Mouse (Mus musculus) embryonic facial prominence, embryonic 10.5 days (tissue): ENCODE data around the gene Dcun1d1. TPM values are rescaled to one million over a fixed set of nuclear protein-coding genes. Genes with fewer than 3 reads are reported as not detected.

ENCODE experiments used
- DNase-seq: peaks from one replicate; pipeline ENCODE4 v3.0.0-alpha.2; 2017; ENCODE audit warnings: low spot score
- H3K27ac ChIP-seq: fragments of 300-500 bp; sonication (generic); replicated peaks from 2 replicates; pipeline ENCODE4 v1.5.1; 2016; ENCODE audit warnings: mild to moderate bottlenecking
- H3K27me3 ChIP-seq: fragments of 300-500 bp; sonication (generic); replicated peaks from 2 replicates; pipeline ENCODE4 v1.6.1; 2016; ENCODE audit warnings: low read depth, mild to moderate bottlenecking; ENCODE audit not compliant: poor library complexity, severe bottlenecking
- H3K36me3 ChIP-seq: fragments of 300-500 bp; sonication (generic); replicated peaks from 2 replicates; pipeline ENCODE4 v1.6.1; 2016; ENCODE audit warnings: mild to moderate bottlenecking, moderate library complexity
- H3K4me1 ChIP-seq: fragments of 300-500 bp; sonication (generic); 2 replicates; pipeline ENCODE4 v1.6.1; 2016
- H3K4me3 ChIP-seq: fragments of 300-500 bp; sonication (generic); 2 replicates; pipeline ENCODE4 v1.5.1; 2016; ENCODE audit warnings: mild to moderate bottlenecking, moderate library complexity
- H3K9me3 ChIP-seq: fragments of 300-500 bp; sonication (generic); 2 replicates; pipeline ENCODE4 v1.6.1; 2016; ENCODE audit warnings: mild to moderate bottlenecking
- WGBS: fragments of 180-500 bp; shearing (Covaris S2); methylation state at CpG from one replicate; pipeline ENCODE4 v1.1.7; 2016; 5-methylcytosine and 5-hydroxymethylcytosine counted together
- polyA plus RNA-seq: library from polyadenylated mRNA; unstranded; fragments of >200 nt; fragmentation: Nextera tagmentation; extraction: Ambion mirVana; gene quantifications from 2 replicates; pipeline ENCODE4 v1.2.1, GENCODE M21; 2016

Gene Dcun1d1
- polyA plus RNA-seq, 1 experiment from 2014 or later = 104 TPM

DNA sequence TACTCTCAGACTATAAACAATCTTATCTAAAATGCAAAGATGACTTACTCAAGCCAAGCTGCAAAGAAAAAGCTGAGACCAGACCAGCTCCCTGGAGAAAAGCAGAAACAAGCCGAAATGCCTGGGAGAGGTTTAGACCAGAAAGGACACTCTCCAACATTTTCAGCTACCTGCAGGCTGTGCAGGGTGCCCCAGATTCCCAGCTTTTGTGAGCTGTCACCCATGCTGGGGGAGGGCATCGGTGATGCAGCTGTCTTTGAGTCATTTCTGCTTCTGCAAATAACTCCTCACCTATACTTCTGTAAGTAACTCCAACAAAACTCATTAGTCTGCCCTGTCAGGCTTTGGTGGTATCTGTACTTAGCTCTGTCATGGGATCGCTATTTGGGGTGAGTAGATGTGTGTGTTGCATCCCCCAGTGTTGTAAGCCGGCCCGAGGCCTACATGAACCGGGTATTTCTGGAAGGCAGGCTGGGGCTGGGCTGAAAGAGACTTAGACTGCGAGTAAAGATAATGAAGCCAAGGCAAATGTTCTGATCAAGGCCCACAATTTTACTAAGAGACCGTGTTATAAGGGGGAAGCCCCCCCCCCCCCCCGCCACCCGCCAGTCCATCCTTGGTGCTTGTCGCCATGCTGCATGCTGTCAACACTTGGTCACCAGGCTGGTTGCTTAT lies 17.8 kb upstream of the Dcun1d1 start:
- Histone ChIP-seq H3K27me3 (no peaks in the 10 kb centered on the region), H3K4me1 (no peaks in the 10 kb centered on the region), H3K9me3 (no peaks in the 10 kb centered on the region), H3K27ac (no peak overlapping the region), H3K4me3 (no peak overlapping the region), H3K36me3 (peaks cover 26% of the 10 kb centered on the region)
- 95% methylated on average over 11 of the region's 11 CpGs for WGBS
- no peak for DNase-seq

DNA sequence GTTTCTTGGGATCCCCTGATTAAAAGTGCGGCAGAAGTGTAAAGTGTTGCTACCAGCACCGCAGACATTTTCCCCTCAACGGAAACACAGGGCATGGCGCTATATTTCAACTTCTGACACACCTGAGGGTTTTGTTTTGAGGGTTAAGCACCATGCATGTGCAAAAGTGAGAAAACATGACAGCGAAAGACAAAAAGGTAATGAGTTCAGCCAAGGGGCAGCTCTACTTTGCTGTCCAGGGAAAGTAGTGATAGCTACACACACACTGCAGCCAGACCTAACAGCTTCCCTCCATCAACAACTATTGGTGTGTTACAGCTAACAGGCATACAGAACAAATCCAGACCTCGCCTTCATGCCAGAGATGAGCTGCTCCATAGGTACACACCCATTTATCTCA lies 16.6 kb upstream of the Dcun1d1 start:
- Histone ChIP-seq H3K4me3 (no peak overlapping the region), H3K9me3 (no peaks in the 10 kb centered on the region), H3K27me3 (no peaks in the 10 kb centered on the region), H3K4me1 (no peaks in the 10 kb centered on the region), H3K36me3 (peaks cover 15% of the 10 kb centered on the region), H3K27ac (no peak overlapping the region)
- 92% methylated on average over 6 of the region's 6 CpGs for WGBS
- no peak for DNase-seq

DNA sequence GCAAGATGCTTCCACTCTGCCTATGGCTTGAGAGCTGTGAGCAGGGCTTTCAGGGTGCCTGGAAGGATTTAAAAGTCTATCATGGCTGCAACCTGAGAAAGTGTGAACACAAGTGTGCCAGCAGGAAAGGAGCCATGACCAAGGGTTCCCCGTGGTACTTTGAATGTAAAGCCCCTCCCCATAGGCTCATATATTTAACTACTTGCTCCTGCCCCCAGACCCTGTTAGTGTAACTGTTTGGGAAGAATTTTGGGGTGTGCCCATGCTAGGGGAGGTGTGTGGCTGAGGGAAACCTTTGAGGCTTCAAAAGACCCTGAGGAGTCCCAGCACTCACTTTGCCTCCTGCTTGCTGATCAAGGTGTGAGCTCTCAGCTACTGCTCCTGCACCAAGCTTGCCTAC lies 15.9 kb upstream of the Dcun1d1 start:
- no peaks in the 10 kb centered on the region for H3K4me1 ChIP-seq
- no peak overlapping the region for H3K4me3 ChIP-seq
- 65% methylated on average over 1 of the region's 1 CpGs for WGBS
- no peak for DNase-seq
- no peaks in the 10 kb centered on the region for H3K9me3 ChIP-seq
- no peaks in the 10 kb centered on the region for H3K27me3 ChIP-seq
- H3K36me3 ChIP-seq = peaks cover 11% of the 10 kb centered on the region; the same call in 1 of the 2 replicates
- no peak overlapping the region for H3K27ac ChIP-seq

DNA sequence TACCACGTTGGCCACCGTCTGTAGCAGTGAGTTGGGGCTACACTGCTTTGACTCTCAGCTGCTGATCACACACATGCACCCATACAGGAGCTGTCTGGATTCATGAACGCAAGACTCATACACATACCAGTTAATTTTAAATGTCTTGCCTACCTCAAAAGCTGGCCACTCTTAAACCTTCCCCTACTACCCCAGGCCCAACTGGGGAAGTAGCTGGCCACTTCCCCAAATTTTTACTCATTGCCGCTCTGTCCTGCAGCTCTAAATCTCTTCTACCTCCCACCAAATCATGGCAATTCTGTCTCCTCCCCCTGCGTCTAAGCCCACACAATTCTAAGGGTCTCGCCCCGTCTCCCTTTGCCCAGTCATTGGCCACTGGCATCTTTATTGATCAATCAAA lies 11.0 kb upstream of the Dcun1d1 start:
- Histone ChIP-seq H3K36me3 (no peaks in the 10 kb centered on the region), H3K4me1 (no peaks in the 10 kb centered on the region), H3K27me3 (no peaks in the 10 kb centered on the region), H3K4me3 (no peak overlapping the region), H3K27ac (no peak overlapping the region), H3K9me3 (no peaks in the 10 kb centered on the region)
- no peak for DNase-seq
- WGBS = 89% methylated on average over 7 of the region's 7 CpGs

DNA sequence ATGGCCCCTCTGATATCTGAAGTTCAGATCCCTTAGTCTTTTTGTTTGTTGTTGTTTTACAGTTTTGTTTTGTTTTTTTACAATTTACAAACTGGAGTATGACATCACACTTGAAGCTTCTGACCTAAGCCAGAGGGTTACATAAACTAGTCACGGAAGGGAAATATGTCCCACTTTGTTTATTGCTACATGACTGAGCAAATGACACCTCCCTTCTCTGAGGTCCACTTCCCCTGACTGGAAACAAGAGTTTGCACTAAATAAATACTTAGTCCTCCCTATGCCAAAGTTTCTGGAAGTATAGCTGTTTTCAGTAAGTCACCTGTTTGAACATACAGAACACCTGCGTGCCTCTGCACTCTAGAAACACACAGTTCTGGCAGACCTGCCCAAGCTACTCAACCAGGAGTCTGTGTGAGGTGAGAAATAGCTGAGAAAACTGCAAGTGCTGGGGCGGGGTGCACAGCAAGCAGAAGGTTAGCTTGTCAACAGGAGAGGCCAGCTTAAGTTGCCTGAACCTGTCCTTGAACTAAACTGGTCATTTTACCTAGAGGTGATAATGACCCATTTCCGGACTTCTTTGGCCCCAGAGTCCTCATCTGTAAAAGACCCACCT lies 3.4 kb upstream of the Dcun1d1 start:
- 91% methylated on average over 4 of the region's 4 CpGs for WGBS
- Histone ChIP-seq H3K4me1 (no peaks in the 10 kb centered on the region), H3K27me3 (no peaks in the 10 kb centered on the region), H3K4me3 (no peak overlapping the region), H3K27ac (no peak overlapping the region), H3K9me3 (no peaks in the 10 kb centered on the region), H3K36me3 (peaks cover 26% of the 10 kb centered on the region)
- DNase-seq = no peak

DNA sequence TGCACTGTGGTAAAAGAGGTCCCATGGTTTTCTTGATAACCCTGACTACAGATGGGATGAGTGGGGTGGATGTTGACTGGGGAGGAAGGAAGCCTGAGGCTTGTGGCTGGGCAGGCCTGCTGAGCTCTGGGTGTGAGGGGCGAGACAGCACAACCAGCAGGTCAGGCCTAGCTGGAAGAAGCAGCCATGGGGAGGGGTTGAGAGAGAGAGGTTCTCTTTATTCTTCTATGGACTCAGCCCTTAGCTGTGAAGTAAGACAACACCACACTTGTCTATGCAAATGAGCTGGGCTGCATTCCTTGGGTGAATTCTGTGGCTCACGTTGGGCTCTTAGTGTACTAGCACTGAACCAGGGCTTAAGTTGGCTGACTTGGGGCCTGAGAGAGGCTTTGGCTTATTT lies 2.8 kb upstream of the Dcun1d1 start:
- no peak for DNase-seq
- Histone ChIP-seq H3K27me3 (no peaks in the 10 kb centered on the region), H3K4me3 (no peak overlapping the region), H3K36me3 (peaks cover 26% of the 10 kb centered on the region), H3K9me3 (no peaks in the 10 kb centered on the region), H3K27ac (no peak overlapping the region), H3K4me1 (no peaks in the 10 kb centered on the region)
- 52% methylated on average over 2 of the region's 2 CpGs for WGBS

DNA sequence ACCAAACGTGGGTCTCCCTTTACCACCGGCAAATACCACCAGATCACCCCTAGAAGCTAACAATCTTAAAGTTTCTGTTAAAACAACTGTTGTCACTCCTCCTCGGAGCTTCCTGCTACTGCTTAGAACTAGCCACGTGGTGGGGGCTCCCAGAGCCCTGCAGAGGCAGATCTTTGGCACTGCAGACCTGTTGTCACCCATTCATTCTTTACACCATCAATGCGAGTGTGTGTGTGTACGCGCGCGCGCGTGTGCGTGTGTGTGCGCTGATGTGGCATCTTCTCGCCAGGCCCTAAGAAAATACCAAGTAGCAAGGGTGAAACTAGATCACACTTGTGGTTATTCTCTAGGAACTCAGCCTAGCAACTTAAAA lies 3.9 kb downstream of the Dcun1d1 start:
- 2% methylated on average over 14 of the region's 14 CpGs for WGBS
- H3K27ac ChIP-seq = peak overlapping the region; percentile 98
- H3K36me3 ChIP-seq = peaks cover 18% of the 10 kb centered on the region
- no peaks in the 10 kb centered on the region for H3K27me3 ChIP-seq
- H3K4me1 ChIP-seq = peaks cover 35% of the 10 kb centered on the region
- no peaks in the 10 kb centered on the region for H3K9me3 ChIP-seq
- DNase-seq = peak; percentile 73
- H3K4me3 ChIP-seq = peak overlapping the region; percentile 87

DNA sequence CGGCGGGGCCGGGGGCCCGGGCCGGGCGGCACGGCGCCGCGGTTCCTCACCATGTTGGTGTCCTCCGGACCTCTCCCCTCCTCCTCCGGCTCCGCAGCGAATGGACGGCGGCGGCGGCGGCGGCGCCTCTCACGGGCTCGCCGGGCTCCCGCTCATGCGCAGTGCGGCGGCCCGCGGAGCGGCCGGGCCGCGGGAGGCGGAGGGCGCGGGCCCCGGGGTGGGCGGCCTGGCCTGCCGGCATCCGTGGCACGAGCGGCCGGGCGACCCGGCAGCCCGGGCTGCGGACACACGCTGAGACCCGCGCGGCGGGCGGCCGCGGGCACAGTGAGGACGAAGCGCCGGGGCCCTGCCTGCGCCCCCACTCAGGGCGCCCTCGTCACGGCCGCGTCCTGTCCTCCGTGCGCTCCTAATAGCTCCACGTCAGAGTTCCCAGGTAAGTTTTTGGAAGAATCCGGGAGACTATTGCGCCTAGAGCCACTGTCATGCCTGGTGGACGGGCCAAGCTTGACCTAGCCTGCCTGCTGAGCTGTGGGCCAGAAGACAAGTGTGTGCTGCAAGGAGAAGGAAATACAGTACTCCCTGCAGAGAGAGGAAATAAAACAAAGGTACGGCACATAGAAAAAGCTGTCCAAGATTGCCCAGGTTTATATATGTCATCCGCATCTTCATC lies 4.4 kb downstream of the Dcun1d1 start:
- WGBS = under 1% methylated on average over 73 of the region's 73 CpGs
- DNase-seq = peak; percentile 87
- no peaks in the 10 kb centered on the region for H3K27me3 ChIP-seq
- peaks cover 13% of the 10 kb centered on the region; the same call in 1 of the 2 replicates for H3K36me3 ChIP-seq
- peaks cover 35% of the 10 kb centered on the region for H3K4me1 ChIP-seq
- peak overlapping the region; percentile 87 for H3K4me3 ChIP-seq
- H3K9me3 ChIP-seq = no peaks in the 10 kb centered on the region
- peak overlapping the region; percentile 98 for H3K27ac ChIP-seq

DNA sequence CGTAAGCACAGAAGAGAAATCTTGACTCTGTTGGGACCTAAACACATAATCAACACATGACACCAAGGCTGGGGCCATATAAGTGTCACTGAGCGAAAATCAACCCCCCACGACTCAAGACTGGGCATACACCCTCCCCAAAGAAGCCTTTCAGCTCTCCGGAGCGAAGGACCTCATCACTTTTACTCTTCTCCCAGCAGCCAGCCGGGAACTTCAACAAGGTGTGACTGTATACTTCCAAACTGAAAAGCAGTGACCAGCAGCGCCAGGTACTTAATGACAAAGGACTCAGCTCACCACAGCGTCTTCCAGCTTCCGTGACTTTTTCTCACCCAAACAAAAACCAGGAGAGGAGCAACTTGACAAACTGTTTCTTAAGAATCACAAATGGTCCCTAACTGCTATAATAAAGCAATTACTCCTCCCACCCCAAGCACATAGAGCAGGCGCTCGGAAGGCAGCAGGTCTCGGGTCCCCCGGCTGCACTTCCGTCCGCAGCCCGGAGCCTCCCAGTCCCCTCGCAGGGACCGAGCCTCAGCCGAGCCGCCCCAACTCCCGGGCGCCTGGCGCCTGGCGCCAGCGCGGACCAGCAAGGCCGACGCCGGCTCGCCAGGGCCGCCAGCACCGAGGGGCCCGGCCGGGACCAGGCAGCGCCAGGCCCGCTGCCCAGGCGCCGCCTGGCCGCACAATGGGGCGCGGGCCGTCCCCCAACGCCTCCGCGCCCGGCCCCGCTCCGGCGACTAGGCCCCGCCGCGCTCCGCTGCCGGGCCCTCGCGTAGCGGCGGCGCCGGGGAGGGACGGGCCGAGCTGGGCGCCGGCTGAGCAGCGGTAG lies 5.1 kb downstream of the Dcun1d1 start:
- Histone ChIP-seq H3K27me3 (no peaks in the 10 kb centered on the region), H3K36me3 (0 out of 2 replicates have a peak, but pooled peaks cover 8% of the 10 kb centered on the region), H3K4me3 (peak overlapping the region; percentile 87), H3K4me1 (peaks cover 35% of the 10 kb centered on the region), H3K27ac (peak overlapping the region; percentile 98), H3K9me3 (no peaks in the 10 kb centered on the region)
- DNase-seq = peak; percentile 78
- 2% methylated on average over 65 of the region's 65 CpGs for WGBS

DNA sequence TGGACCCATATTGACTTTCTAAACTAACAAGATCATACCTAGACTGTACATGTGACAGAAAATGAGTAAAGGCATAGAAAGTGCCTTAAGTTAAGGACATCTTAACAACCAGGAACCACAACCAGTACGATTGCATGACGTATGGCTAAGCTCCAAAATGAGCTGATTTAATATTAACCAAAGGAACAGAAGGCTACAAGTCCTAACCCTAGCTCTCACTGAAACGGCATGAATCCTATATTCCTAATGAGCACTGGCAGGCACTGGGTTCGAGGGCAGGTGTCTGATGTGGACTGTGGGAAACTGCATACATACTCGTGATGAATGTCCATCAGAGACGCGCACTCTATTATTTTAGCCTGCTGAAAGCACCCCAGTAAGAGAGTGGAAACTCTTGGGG lies 5.9 kb downstream of the Dcun1d1 start:
- Histone ChIP-seq H3K9me3 (no peaks in the 10 kb centered on the region), H3K4me1 (peaks cover 35% of the 10 kb centered on the region), H3K36me3 (0 out of 2 replicates have a peak, but pooled peaks cover 3% of the 10 kb centered on the region), H3K4me3 (peak overlapping the region; percentile 87), H3K27me3 (no peaks in the 10 kb centered on the region), H3K27ac (peak overlapping the region; percentile 98)
- DNase-seq = no peak
- WGBS = 50% methylated on average over 7 of the region's 7 CpGs

DNA sequence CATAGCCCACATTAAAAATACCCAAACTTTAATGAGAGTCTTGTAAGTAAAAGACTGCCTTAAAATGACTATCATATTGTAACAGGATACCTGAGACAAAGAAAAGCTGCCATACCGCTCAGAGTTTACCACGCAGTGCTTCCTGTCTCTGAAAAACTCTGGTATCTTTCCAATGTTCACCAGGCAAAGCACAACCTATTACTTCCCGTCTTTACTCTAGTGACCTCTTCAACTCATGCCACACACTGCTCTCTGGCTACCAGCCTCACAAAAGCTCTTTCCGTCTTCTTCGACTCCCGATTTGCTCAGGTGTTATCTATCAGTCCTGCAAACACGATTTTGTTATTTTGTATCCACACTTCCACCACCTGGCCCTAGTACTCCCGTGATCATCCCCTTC lies 7.4 kb downstream of the Dcun1d1 start:
- DNase-seq = no peak
- H3K36me3 ChIP-seq = 0 out of 2 replicates have a peak, but pooled peaks cover 3% of the 10 kb centered on the region
- no peaks in the 10 kb centered on the region for H3K27me3 ChIP-seq
- 65% methylated on average over 8 of the region's 8 CpGs for WGBS
- H3K4me3 ChIP-seq = no peak overlapping the region
- no peak overlapping the region for H3K27ac ChIP-seq
- H3K9me3 ChIP-seq = no peaks in the 10 kb centered on the region
- H3K4me1 ChIP-seq = peaks cover 35% of the 10 kb centered on the region

DNA sequence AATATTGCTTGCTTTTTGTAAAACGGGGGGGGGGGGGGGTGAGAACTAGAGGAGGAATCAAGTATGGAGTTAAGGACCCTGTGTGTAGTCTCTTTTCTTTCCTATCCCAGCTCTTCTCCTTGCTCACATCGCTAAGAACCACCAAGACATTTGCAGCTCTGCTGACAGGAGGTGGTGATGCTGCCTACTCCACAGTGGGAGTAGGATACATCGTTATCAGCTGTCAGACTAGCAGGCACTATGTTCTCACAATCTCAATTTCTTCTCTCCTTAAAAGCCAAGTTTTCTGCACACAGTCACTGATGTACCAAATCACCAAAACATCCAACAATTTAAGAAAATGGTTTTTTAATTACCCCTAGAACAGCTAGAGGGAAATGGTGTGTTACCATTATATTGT lies 7.8 kb downstream of the Dcun1d1 start:
- no peak overlapping the region for H3K4me3 ChIP-seq
- no peaks in the 10 kb centered on the region for H3K27me3 ChIP-seq
- DNase-seq = no peak
- WGBS = 69% methylated on average over 3 of the region's 3 CpGs
- no peaks in the 10 kb centered on the region for H3K9me3 ChIP-seq
- H3K27ac ChIP-seq = no peak overlapping the region
- H3K4me1 ChIP-seq = peaks cover 31% of the 10 kb centered on the region
- H3K36me3 ChIP-seq = 0 out of 2 replicates have a peak, but pooled peaks cover 2% of the 10 kb centered on the region
